Mouse (Mus musculus) left cerebral cortex, postnatal 4 days (tissue): ENCODE measurements around the gene Myo1e. TPM values are rescaled to one million over a fixed set of nuclear protein-coding genes. Genes with fewer than 3 reads are reported as not detected.
"Not testable (repeated sequence)": the region's sequence is repeated elsewhere in the genome, so short reads cannot be mapped to it uniquely, and the experiment has no call there.

ENCODE experiments used
- DNase-seq: peaks from one replicate; pipeline ENCODE4 v3.0.0-alpha.2; 2022
- intact Hi-C: fragments of 180-260 bp; cut with DNase I; formaldehyde crosslinking; loops from one replicate; pipeline ENCODE4 v1.15.1; 2025
- total RNA-seq, 2 experiments: library from RNA; stranded (reverse); gene quantifications; 2 replicates each; pipeline ENCODE4 v1.2.3; 2021

Gene Myo1e
- total RNA-seq, 2 experiments from 2014 or later: 5.2 to 6.1 TPM

DNA sequence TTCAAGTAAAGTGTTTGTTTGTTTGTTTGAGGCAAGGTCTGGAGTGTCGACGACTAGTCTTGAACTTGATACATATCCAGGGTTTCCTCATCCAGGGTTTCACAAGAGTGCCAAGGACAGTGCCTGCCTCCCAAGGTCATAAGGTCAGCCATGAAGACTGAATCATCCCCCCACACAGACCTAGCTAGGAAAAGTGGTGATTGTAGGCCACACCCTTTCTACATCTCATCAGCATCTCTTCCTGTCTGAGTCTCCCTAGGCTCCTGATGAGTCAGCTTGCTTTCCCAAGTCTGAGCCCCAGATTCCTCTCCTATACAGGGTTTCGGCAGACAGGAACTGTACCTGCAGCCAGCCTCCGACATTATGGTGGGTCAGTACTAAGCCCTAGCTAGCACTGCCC lies 41.7 kb downstream of the Myo1e start:
- DNase-seq: no peak
- intact Hi-C loops: no loop called here

GRCm38 (mm10) chr9:70249881-70250681 lies 42.9 kb downstream of the Myo1e start:
- intact Hi-C loops: no loop called here
- DNase-seq: no peak

- DNase-seq: no peak
- intact Hi-C loops: no loop called here
Observed at GRCm38 (mm10) chr9:70251441-70251985, 44.4 kb downstream of the Myo1e start.

DNA sequence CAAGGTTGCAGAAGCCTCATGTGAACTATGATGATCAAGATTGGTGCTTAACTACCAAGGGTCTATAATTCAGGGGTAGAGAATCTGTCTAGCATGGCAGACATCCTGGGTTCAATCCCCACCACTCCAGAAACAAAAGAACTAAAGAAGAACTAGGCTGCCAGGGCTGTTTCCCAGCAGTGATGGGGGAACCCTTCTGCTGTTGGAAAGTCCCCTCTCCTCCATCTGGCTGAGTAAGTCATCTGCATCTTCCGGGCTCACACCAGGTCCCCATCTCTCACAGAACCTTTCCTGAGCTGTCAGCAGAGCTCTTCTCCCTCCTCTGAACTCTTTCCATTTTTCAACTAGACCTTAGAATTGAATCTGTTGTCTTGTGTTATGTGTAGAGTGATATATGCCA lies 45.9 kb downstream of the Myo1e start:
- DNase-seq: no peak
- intact Hi-C loops: no loop called here

DNA sequence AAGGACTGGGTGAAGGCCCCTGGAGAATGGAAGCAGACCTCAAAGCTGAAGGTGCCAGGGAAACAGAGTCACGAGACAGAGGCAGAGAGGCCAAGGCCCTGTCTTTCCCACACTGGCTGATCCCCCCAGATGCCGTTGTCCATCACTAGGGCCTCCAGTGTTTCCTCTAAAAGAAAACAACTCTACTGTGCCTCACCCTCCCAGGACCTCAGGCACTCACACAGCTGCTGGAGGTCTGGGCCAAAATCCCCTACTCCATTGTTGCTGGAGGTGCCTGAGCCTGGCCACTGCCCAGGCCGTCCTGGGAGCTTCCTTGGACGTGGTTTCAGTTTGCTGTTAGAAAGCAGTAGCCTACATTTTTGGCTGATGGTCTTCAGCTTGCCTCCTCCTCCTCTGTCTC lies 47.9 kb downstream of the Myo1e start:
- intact Hi-C loops: no loop called here
- no peak for DNase-seq

GRCm38 (mm10) chr9:70256027-70256426 lies 48.9 kb downstream of the Myo1e start:
- intact Hi-C loops, DNase-seq: not testable (repeated sequence)

DNA sequence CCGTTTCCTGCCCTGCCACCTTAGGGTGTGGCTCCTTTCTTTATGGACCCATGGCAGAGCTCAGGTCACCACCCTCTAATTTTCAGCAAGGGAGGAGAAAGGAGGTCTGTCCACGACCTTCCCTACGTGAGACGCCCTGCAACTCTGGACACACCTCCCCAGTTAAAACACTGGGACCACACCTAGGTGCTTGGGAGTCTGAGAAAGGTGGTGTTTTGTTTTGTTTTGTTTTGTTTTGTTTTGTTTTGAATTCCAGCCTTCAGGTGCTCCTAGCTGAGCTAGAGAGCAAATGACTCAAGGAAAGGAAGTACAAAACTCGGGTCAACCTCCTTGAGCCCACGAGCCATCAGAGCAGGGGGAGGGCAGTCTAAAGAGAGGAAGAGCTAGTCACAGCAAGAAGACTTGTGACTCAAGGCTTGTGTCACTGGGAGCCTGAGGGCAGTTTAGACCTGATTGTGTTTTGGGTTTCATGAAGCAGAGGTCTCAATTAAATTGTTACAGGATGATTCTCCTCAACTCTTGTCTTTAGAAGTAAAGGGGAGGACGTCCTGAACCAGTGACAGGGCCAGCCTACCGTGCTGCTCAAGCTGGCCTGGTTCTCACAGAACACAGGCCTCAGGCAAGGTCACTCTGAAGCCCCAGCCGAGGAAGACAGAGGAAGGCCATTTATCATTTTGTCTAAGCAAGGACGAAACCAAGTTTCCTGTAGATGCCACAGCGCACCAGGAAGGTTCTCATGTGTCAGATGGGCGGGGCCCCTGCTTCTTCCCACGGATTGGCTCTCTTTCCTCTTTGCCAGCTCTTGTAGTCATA lies 50.3 kb downstream of the Myo1e start:
- intact Hi-C loops: no loop called here
- no peak for DNase-seq

GRCm38 (mm10) chr9:70260324-70260841 lies 53.2 kb downstream of the Myo1e start:
- intact Hi-C loops: no loop called here
- DNase-seq: no peak

DNA sequence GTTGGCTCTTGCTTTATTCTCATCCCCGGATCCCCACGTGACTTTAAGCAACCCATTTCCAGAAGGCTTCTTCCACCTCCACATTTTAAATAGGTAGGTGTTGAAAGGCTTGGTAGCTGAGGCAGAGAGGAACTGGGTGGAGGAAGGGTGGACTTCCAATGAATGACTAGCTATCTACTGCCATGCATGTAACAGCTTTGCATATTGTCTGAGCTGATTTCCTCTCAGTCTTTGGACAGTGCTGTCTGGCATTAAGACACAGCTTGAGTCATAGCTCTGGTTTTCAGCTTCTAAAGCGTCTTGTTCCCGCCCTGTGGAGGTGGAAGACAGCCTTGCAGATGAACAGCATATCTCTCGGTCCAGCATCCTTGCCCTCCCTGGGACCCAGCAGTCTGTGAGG lies 54.5 kb downstream of the Myo1e start:
- intact Hi-C loops: no loop called here

GRCm38 (mm10) chr9:70263134-70263533 lies 56.0 kb downstream of the Myo1e start:
- intact Hi-C loops: no loop called here
- DNase-seq: no peak

More for the DNA sequence above, 54.5 kb downstream of the Myo1e start:
- no peak for DNase-seq

DNA sequence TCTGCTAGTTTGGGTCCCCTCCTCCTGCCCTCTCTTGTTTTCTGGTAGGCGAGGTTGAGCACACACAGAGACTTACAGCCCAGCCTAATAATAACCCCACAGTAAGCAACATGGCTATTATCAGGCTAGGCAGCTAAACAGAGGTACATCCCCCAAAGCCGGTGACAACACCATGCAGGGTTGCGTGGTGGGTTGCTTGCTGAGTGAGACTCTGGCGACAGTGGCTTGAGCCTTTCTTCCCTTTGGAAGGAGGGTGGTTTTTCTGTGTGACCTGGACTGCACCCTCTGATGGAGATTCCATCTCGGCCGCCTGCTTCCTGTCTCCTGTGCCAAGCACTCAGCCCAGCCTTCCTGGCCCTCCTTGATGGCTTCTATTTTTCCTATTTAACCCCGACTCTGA lies 56.6 kb downstream of the Myo1e start:
- DNase-seq: no peak
- intact Hi-C loops: no loop called here

DNA sequence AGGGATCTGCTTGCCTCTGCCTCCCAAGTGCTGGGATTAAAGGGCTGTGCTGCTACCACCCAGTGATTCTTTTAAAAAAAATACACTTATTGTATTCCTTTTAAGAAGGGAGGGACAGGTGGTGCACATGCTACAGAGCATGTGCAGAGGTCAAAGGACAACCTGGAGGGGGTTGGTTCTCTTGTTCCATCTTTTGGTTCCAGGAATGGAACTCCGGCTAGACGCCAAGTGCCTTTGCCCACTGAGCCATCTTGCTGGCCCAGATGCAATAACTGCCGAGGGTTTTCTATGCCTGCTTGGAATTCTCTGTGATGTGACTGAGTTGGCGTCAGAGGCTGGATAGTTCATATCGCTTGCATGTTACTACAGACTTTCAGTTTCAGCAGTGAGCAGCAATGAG lies 58.4 kb downstream of the Myo1e start:
- DNase-seq: no peak
- intact Hi-C loops: no loop called here

DNA sequence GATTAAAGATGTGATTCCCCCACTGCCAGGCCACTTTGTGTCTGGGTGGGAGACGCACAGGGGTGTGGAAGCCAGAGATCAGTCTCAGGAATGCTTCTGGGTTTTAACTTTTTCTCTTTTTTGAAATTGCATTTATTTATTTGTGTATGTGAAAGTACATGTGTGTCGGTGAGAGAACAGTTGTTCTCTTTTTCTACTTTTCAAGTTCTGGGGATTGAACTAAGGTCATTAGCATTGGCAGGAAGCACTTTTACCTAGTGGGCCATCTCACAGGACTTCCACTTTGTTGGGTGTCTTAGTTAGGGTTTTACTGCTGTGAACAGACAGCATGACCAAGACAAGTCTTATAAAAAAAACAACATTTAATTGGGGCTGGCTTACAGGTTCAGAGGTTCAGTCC lies 59.0 kb downstream of the Myo1e start:
- no peak for DNase-seq
- intact Hi-C loops: no loop called here

GRCm38 (mm10) chr9:70267108-70267507 lies 60.0 kb downstream of the Myo1e start:
- intact Hi-C loops: no loop called here

GRCm38 (mm10) chr9:70269349-70269748 lies 62.2 kb downstream of the Myo1e start:
- DNase-seq: no peak
- intact Hi-C loops: no loop called here

More at GRCm38 (mm10) chr9:70267108-70267507, 60.0 kb downstream of the Myo1e start:
- DNase-seq: no peak

- DNase-seq: no peak
- intact Hi-C loops: no loop called here
Observed at GRCm38 (mm10) chr9:70270468-70270867, 63.3 kb downstream of the Myo1e start.

GRCm38 (mm10) chr9:70271137-70271536 lies 64.0 kb downstream of the Myo1e start:
- DNase-seq: no peak
- intact Hi-C loops: no loop called here

- intact Hi-C loops: no loop called here
Observed at GRCm38 (mm10) chr9:70271631-70272030, 64.5 kb downstream of the Myo1e start.

DNA sequence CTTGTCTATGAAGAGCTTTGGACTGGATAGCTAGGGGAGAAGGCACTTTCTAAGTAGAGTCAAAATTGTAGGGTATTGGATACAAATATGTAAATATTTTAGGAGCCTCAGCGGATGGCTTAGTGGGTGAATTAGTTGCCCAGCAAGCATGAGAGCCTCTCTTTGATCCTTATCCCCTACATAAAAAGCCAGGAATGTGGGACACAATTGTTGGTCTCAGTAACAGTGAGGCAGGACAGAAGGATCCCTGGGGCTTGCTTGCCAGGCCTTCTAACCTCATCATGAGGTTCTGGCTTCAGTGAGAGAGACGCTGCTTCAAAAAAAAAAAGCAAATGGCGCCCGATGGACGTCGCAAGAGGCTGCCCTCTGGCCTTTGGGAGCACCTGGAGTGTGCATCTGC lies 66.9 kb downstream of the Myo1e start:
- no peak for DNase-seq
- intact Hi-C loops: no loop called here

More at GRCm38 (mm10) chr9:70271631-70272030, 64.5 kb downstream of the Myo1e start:
- DNase-seq: no peak

GRCm38 (mm10) chr9:70274476-70274875 lies 67.3 kb downstream of the Myo1e start:
- intact Hi-C loops: no loop called here
- DNase-seq: no peak

- DNase-seq: no peak
Observed at GRCm38 (mm10) chr9:70274887-70275555, 67.9 kb downstream of the Myo1e start.

More at GRCm38 (mm10) chr9:70274887-70275555, 67.9 kb downstream of the Myo1e start:
- intact Hi-C loops: no loop called here
